Comparison of ENCODE assay signal across 19 mouse cellular contexts in the genomic region with DNA sequence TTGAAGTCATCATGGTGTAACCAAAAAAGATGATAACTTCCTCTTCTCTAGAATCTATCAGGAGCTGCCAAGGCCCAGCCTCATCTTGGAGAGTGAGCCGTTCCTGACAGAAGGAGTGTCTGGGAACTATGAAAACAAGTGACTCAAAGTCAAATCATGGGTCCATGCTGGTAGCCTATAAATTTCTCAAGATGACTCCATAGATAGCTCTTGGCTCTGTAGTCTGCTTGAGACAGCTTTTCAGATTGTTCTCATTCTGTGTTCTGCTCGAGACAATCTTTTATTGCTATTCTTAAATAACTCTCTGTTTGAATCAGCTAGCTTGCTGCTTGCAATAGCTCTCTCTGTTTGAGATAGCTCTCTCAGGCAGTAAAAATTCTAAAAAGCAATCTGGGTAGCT.
A peak's percentile ranks its signal among the peaks of the same experiment; 100 is the strongest.
DNase-seq lines count a peak whose midpoint lies in the region; ATAC-seq and TF ChIP-seq lines count a peak whose summit lies in the region.
"Had no signal": no experiment of that assay in that cellular context is flagged by ENCODE, and none has a peak within 500 bp of the region (broad histone marks: within the 10 kb centered on the region; RNA-seq: fewer than 3 reads in every experiment).

No protein-coding gene starts in this region.

- H3K9me3 ChIP-seq in stomach, postnatal 0 days (ENCODE audit: control insufficient read depth, low read length) = no peaks in the 10 kb centered on the region
- H3K9me3 ChIP-seq: heart, embryonic 13.5 days; midbrain, embryonic 10.5 days; neural tube, embryonic 13.5 days had no signal

- H3K27me3 ChIP-seq in stomach, postnatal 0 days (ENCODE audit: control insufficient read depth, insufficient read depth, low read length) = no peaks in the 10 kb centered on the region
- H3K27me3 ChIP-seq: heart, embryonic 13.5 days; neural tube, embryonic 13.5 days had no signal

- H3K4me1 ChIP-seq in stomach, postnatal 0 days (replicated peaks; ENCODE audit: control insufficient read depth, insufficient read depth) = no peaks in the 10 kb centered on the region
- H3K4me1 ChIP-seq: heart, embryonic 13.5 days; midbrain, embryonic 10.5 days; neural tube, embryonic 13.5 days had no signal

- H3K4me2 ChIP-seq in stomach, postnatal 0 days (replicated peaks; ENCODE audit: low read depth) = no peak overlapping the region
- H3K4me2 ChIP-seq: heart, embryonic 13.5 days; neural tube, embryonic 13.5 days had no signal

- WGBS in stomach, postnatal 0 days = 39% methylated on average over 2 of the region's 2 CpGs

- DNase-seq in layer of hippocampus, adult 8-10 months (ENCODE audit: low spot score in 2 of 2) = peak; percentile 2 to 4
- no peak for DNase-seq in layer of hippocampus, postnatal 36 days
- DNase-seq in left cerebral cortex, adult 18-20 months (ENCODE audit: low spot score in 2 of 2) = peak; percentile 4 to 9
- DNase-seq in right cerebral cortex, adult 18-20 months = peak; percentile 15
- DNase-seq in embryo, embryonic 9.5 days (ENCODE audit: extremely low spot score) = no peak
- DNase-seq in stomach, postnatal 0 days (ENCODE audit: low spot score) = no peak
- DNase-seq in lung, postnatal 36 days = no peak
- DNase-seq: cerebellum, adult 11-12 months; cerebellum, postnatal 25 days; heart, postnatal 36 days; kidney, adult 11 months; kidney, postnatal 10 days; liver; liver, postnatal 0 days had no signal

- no peak for ATAC-seq in stomach, postnatal 0 days (ENCODE audit: low FRiP score, low TSS enrichment)
- ATAC-seq: forebrain, embryonic 16.5 days; hindbrain, postnatal 0 days; liver, postnatal 0 days had no signal

- TF ChIP-seq CTCF in stomach, postnatal 0 days (IDR thresholded peaks at IDR 0.05; ENCODE audit: low read depth) = no peak

- no peak overlapping the region for H3K4me3 ChIP-seq in stomach, postnatal 0 days (ENCODE audit: low read depth, low read length)
- H3K4me3 ChIP-seq: heart, embryonic 13.5 days; midbrain, embryonic 10.5 days; neural tube, embryonic 13.5 days had no signal

- TF ChIP-seq EP300 in stomach, postnatal 0 days (optimal IDR thresholded peaks at IDR 0.05) = no peak

- no peak overlapping the region for H3K27ac ChIP-seq in stomach, postnatal 0 days (replicated peaks)
- H3K27ac ChIP-seq: heart, embryonic 13.5 days; hindbrain, postnatal 0 days; midbrain, embryonic 10.5 days; neural tube, embryonic 13.5 days had no signal

- H3K9ac ChIP-seq in stomach, postnatal 0 days (ENCODE audit: low read length) = no peak overlapping the region
- H3K9ac ChIP-seq: heart, embryonic 13.5 days; liver, postnatal 0 days; neural tube, embryonic 13.5 days had no signal

- H3K36me3 ChIP-seq in stomach, postnatal 0 days (ENCODE audit: control insufficient read depth, insufficient read depth, low read length) = no peaks in the 10 kb centered on the region
- H3K36me3 ChIP-seq: heart, embryonic 13.5 days; midbrain, embryonic 10.5 days; neural tube, embryonic 13.5 days had no signal

Comparison
In these comparisons a context has a peak if more than half of its experiments do, and no peak if none do; other contexts are left out.
1. DNase-seq: peak in layer of hippocampus, adult 8-10 months (2 of 2), left cerebral cortex, adult 18-20 months (2 of 2) and right cerebral cortex, adult 18-20 months (single experiment); none in layer of hippocampus, postnatal 36 days (0 of 2), embryo, embryonic 9.5 days (single experiment), stomach, postnatal 0 days (single experiment) and lung, postnatal 36 days (single experiment).